Mouse (Mus musculus) spleen, adult 18-20 months (tissue): ENCODE measurements around the gene Vbp1.

Experiments used
- DNase-seq, 2 experiments: peaks; one replicate each; pipeline ENCODE4 v3.0.0; 2022; ENCODE audit warnings: mixed read lengths in 2 of 2

The Vbp1 gene

GRCm38 (mm10) chrX:75514179-75514972, at the start of gene Vbp1:
TSS of gene Vbp1 (plus strand) at chrX:75514299.
- DNase-seq = peak; percentile 69 to 73

GRCm38 (mm10) chrX:75475182-75475644, 38.9 kb upstream of the Vbp1 start:
- DNase-seq = peak; percentile 15 to 26

- DNase-seq = no peak
These were observed 24.2 kb upstream of the Vbp1 start for GRCm38 (mm10) chrX:75489886-75490285.

GRCm38 (mm10) chrX:75513787-75514178, 316 bp upstream of the Vbp1 start:
- no peak for DNase-seq

- DNase-seq = peak; percentile 1 to 5
These were observed 63.7 kb downstream of the Vbp1 start, which contains the start of gene Rab39b for GRCm38 (mm10) chrX:75577582-75578324. TSS of gene Rab39b (minus strand) at chrX:75578231.

GRCm38 (mm10) chrX:75578539-75578938, 64.4 kb downstream of the Vbp1 start:
- DNase-seq = no peak
